Mouse (Mus musculus) embryonic stem cell, embryonic (primary cell): ENCODE measurements around the gene Fam71b.

Source experiments
- CTCF ChIA-PET, 4 experiments: fragments of 300-600 bp in 2 of 4; fragments of 350-600 bp in 2 of 4; sonication (Branson Sonifier 250); formaldehyde crosslinking; loops; one replicate each; lab custom pipeline; 2022; ENCODE audit warnings: inconsistent platforms in 2 of 4; lab: Charles Lee
- POLR2A ChIA-PET, 4 experiments: fragments of 300-600 bp in 2 of 4; fragments of 350-600 bp in 2 of 4; sonication (Branson Sonifier 250); formaldehyde crosslinking; loops; one replicate each; lab custom pipeline; 2022; ENCODE audit warnings: antibody characterized with exemption in 4 of 4, inconsistent platforms in 1 of 4; lab: Charles Lee

Gene Fam71b

GRCm38 (mm10) chr11:46404986-46405385, 8.6 kb downstream of the Fam71b start:
- ChIA-PET CTCF (no interaction called here), POLR2A (interaction anchor here in 2 of 4 experiments (0.5 to 1.1 kb wide), 3 partner anchors 9 to 254 kb away, joined by 3 to 4 read pairs (median 3); partner anchors contain the start of gene Fam71b (in 1 of the 2))

- ChIA-PET POLR2A (interaction anchor here in 2 of 4 experiments (0.6 to 1.3 kb wide), 3 partner anchors 10 to 1772 kb away, joined by 3 to 5 read pairs (median 3); partner anchors contain the start of gene Cyfip2 (in 1 of the 2)), CTCF (interaction anchor here in 1 of 4 experiments (2.6 kb wide), 1 partner anchor 131 kb away, joined by 10 read pairs; no protein-coding TSS in a partner anchor)
These were observed 10.4 kb downstream of the Fam71b start for GRCm38 (mm10) chr11:46406721-46407120.

GRCm38 (mm10) chr11:46410018-46410563, 13.7 kb downstream of the Fam71b start:
- ChIA-PET POLR2A (no interaction called here), CTCF (interaction anchor here in 1 of 4 experiments (1.4 kb wide), 1 partner anchor 133 kb away, joined by 3 read pairs; no protein-coding TSS in a partner anchor)

- ChIA-PET POLR2A (interaction anchor here in 1 of 4 experiments (1.5 kb wide), 1 partner anchor 10 kb away, joined by 4 read pairs; no protein-coding TSS in a partner anchor), CTCF (interaction anchor here in 1 of 4 experiments (0.6 kb wide), 1 partner anchor 143 kb away, joined by 3 read pairs; no protein-coding TSS in a partner anchor)
These were observed 22.1 kb downstream of the Fam71b start for GRCm38 (mm10) chr11:46418438-46418837.

- ChIA-PET POLR2A (interaction anchor here in 2 of 4 experiments (1.5 kb wide), 2 partner anchors 8 to 11 kb away, joined by 3 to 4 read pairs; no protein-coding TSS in a partner anchor), CTCF (interaction anchor here in 1 of 4 experiments (0.6 kb wide), 1 partner anchor 143 kb away, joined by 3 read pairs; no protein-coding TSS in a partner anchor)
These were observed 22.5 kb downstream of the Fam71b start for GRCm38 (mm10) chr11:46418860-46419259.

GRCm38 (mm10) chr11:46421086-46421888, 24.9 kb downstream of the Fam71b start:
- CTCF ChIA-PET: no interaction called here
- POLR2A ChIA-PET: no interaction called here

GRCm38 (mm10) chr11:46428131-46428530, 31.8 kb downstream of the Fam71b start:
- ChIA-PET POLR2A (interaction anchor here in 2 of 4 experiments (0.7 to 1.6 kb wide), 3 partner anchors 9 to 153 kb away, joined by 3 to 5 read pairs (median 3); partner anchors contain the start of gene Med7 (in 1 of the 2)), CTCF (interaction anchor here in 3 of 4 experiments (0.6 to 2.0 kb wide), 5 partner anchors 151 to 172 kb away, joined by 3 to 6 read pairs (median 5); no protein-coding TSS in a partner anchor)

- CTCF ChIA-PET: interaction anchor here in 3 of 4 experiments (0.6 to 2.6 kb wide), 7 partner anchors 56 to 193 kb away, joined by 3 to 17 read pairs (median 6); no protein-coding TSS in a partner anchor
- POLR2A ChIA-PET: interaction anchor here in 1 of 4 experiments (0.6 kb wide), 1 partner anchor 72 kb away, joined by 3 read pairs; no protein-coding TSS in a partner anchor
These were observed 33.8 kb downstream of the Fam71b start for GRCm38 (mm10) chr11:46430123-46430522.

- POLR2A ChIA-PET: interaction anchor here in 1 of 4 experiments (1.2 kb wide), 1 partner anchor 120 kb away, joined by 4 read pairs; no protein-coding TSS in a partner anchor
- CTCF ChIA-PET: interaction anchor here (0.5 to 2.6 kb wide), 18 partner anchors 9 to 504 kb away, joined by 3 to 17 read pairs (median 4); no protein-coding TSS in a partner anchor
These were observed 34.8 kb downstream of the Fam71b start for GRCm38 (mm10) chr11:46431129-46431528.

- ChIA-PET CTCF (interaction anchor here in 1 of 4 experiments (1.0 kb wide), 1 partner anchor 160 kb away, joined by 3 read pairs; no protein-coding TSS in a partner anchor), POLR2A (interaction anchor here in 1 of 4 experiments (0.9 kb wide), 1 partner anchor 226 kb away, joined by 3 read pairs; no protein-coding TSS in a partner anchor)
These were observed 39.0 kb downstream of the Fam71b start for GRCm38 (mm10) chr11:46435363-46435762.

- CTCF ChIA-PET: no interaction called here
- POLR2A ChIA-PET: interaction anchor here in 3 of 4 experiments (0.5 to 1.0 kb wide), 10 partner anchors 9 to 1526 kb away, joined by 3 to 5 read pairs (median 3); no protein-coding TSS in a partner anchor
These were observed 40.5 kb downstream of the Fam71b start, which contains the start of gene Med7 for GRCm38 (mm10) chr11:46436760-46437458. Gene Med7, plus strand, starts transcription at chr11:46436925.

GRCm38 (mm10) chr11:46437459-46438000, 41.2 kb downstream of the Fam71b start:
- POLR2A ChIA-PET: interaction anchor here in 3 of 4 experiments (0.5 to 1.0 kb wide), 9 partner anchors 8 to 1526 kb away, joined by 3 to 5 read pairs (median 3); no protein-coding TSS in a partner anchor
- CTCF ChIA-PET: no interaction called here

GRCm38 (mm10) chr11:46439005-46439543, 42.7 kb downstream of the Fam71b start:
- POLR2A ChIA-PET: interaction anchor here in 1 of 4 experiments (0.6 kb wide), 1 partner anchor 97 kb away, joined by 3 read pairs; no protein-coding TSS in a partner anchor

GRCm38 (mm10) chr11:46441774-46442173, 45.4 kb downstream of the Fam71b start:
- CTCF ChIA-PET: interaction anchor here in 1 of 4 experiments (0.6 kb wide), 1 partner anchor 27 kb away, joined by 5 read pairs; no protein-coding TSS in a partner anchor
- POLR2A ChIA-PET: interaction anchor here in 1 of 4 experiments (0.5 to 1.0 kb wide), 2 partner anchors 12 to 1007 kb away, joined by 3 read pairs; no protein-coding TSS in a partner anchor

More at GRCm38 (mm10) chr11:46439005-46439543, 42.7 kb downstream of the Fam71b start:
- CTCF ChIA-PET: no interaction called here

- ChIA-PET POLR2A (interaction anchor here in 1 of 4 experiments (0.6 kb wide), 1 partner anchor 201 kb away, joined by 3 read pairs; no protein-coding TSS in a partner anchor), CTCF (no interaction called here)
These were observed 46.8 kb downstream of the Fam71b start for GRCm38 (mm10) chr11:46443152-46443551.

- ChIA-PET POLR2A (no interaction called here), CTCF (interaction anchor here in 1 of 4 experiments (0.6 kb wide), 1 partner anchor 741 kb away, joined by 3 read pairs; no protein-coding TSS in a partner anchor)
These were observed 47.6 kb downstream of the Fam71b start for GRCm38 (mm10) chr11:46443979-46444378.
